Mouse (Mus musculus): ENCODE measurements around the gene Hist1h2ba.

GRCm38 (mm10) chr13:23971870-23972269, 37.9 kb upstream of the Hist1h2ba start:
- TF ChIP-seq CTCF (IDR thresholded peaks at IDR 0.05; ENCODE audit: control insufficient read depth, insufficient read depth, insufficient replicate concordance, low read depth, low read length) (no peak), POLR2A (IDR thresholded peaks at IDR 0.05; ENCODE audit: control insufficient read depth, low read depth, low read length) (no peak)

Measured in testis, adult 2 months (tissue).